Mouse (Mus musculus): ENCODE results near the gene Dnase1.
"Not testable (repeated sequence)": the region's sequence is repeated elsewhere in the genome, so short reads cannot be mapped to it uniquely, and the experiment has no call there.

The Dnase1 gene

GRCm38 (mm10) chr16:4036807-4037206 is at the start of gene Dnase1:
Gene Dnase1, plus strand, starts transcription at chr16:4036942.
- no peak for DNase-seq (ENCODE audit: low spot score)

- DNase-seq (ENCODE audit: low spot score): no peak
These were observed 48.3 kb upstream of the Dnase1 start for GRCm38 (mm10) chr16:3988410-3988809.

- peak; percentile 91 for DNase-seq (ENCODE audit: low spot score)
These were observed 33.0 kb upstream of the Dnase1 start, which contains the start of gene Slx4 for GRCm38 (mm10) chr16:4003489-4004398. Gene Slx4, minus strand, starts transcription at chr16:4003770.

GRCm38 (mm10) chr16:4012882-4013570 is 23.7 kb upstream of the Dnase1 start:
- DNase-seq (ENCODE audit: low spot score): no peak

- DNase-seq (ENCODE audit: low spot score): no peak
These were observed 22.6 kb upstream of the Dnase1 start for GRCm38 (mm10) chr16:4014040-4014668.

GRCm38 (mm10) chr16:4016786-4017185 is 20.0 kb upstream of the Dnase1 start:
- DNase-seq (ENCODE audit: low spot score): not testable (repeated sequence)

- not testable (repeated sequence) for DNase-seq (ENCODE audit: low spot score)
These were observed 19.3 kb upstream of the Dnase1 start for GRCm38 (mm10) chr16:4017466-4017865.

GRCm38 (mm10) chr16:4021241-4021640 is 15.5 kb upstream of the Dnase1 start:
- DNase-seq (ENCODE audit: low spot score): no peak

GRCm38 (mm10) chr16:4022719-4023118 is 14.0 kb upstream of the Dnase1 start:
- DNase-seq (ENCODE audit: low spot score): no peak

- no peak for DNase-seq (ENCODE audit: low spot score)
These were observed 10.1 kb upstream of the Dnase1 start for GRCm38 (mm10) chr16:4026672-4027071.

GRCm38 (mm10) chr16:4027211-4027610 is 9.5 kb upstream of the Dnase1 start:
- DNase-seq (ENCODE audit: low spot score): no peak

GRCm38 (mm10) chr16:4029371-4029841 is 7.3 kb upstream of the Dnase1 start:
- no peak for DNase-seq (ENCODE audit: low spot score)

- no peak for DNase-seq (ENCODE audit: low spot score)
These were observed 6.2 kb upstream of the Dnase1 start for GRCm38 (mm10) chr16:4030501-4030900.

GRCm38 (mm10) chr16:4031441-4032274 is 5.1 kb upstream of the Dnase1 start:
- DNase-seq (ENCODE audit: low spot score): no peak

GRCm38 (mm10) chr16:4032341-4032748 is 4.4 kb upstream of the Dnase1 start:
- DNase-seq (ENCODE audit: low spot score): no peak

GRCm38 (mm10) chr16:4033971-4034370 is 2.8 kb upstream of the Dnase1 start:
- no peak for DNase-seq (ENCODE audit: low spot score)

- no peak for DNase-seq (ENCODE audit: low spot score)
These were observed 2.3 kb upstream of the Dnase1 start for GRCm38 (mm10) chr16:4034476-4034875.

- no peak for DNase-seq (ENCODE audit: low spot score)
These were observed 1.2 kb upstream of the Dnase1 start for GRCm38 (mm10) chr16:4035575-4035974.

GRCm38 (mm10) chr16:4037690-4038089 is 948 bp downstream of the Dnase1 start:
- no peak for DNase-seq (ENCODE audit: low spot score)

GRCm38 (mm10) chr16:4040206-4040605 is 3.5 kb downstream of the Dnase1 start:
- DNase-seq (ENCODE audit: low spot score): no peak

GRCm38 (mm10) chr16:4041646-4042045 is 4.9 kb downstream of the Dnase1 start:
- DNase-seq (ENCODE audit: low spot score): no peak

- DNase-seq (ENCODE audit: low spot score): no peak
These were observed 7.4 kb downstream of the Dnase1 start for GRCm38 (mm10) chr16:4044093-4044492.
